Mouse (Mus musculus): ENCODE data around the gene Fzd7. TPM values are rescaled to one million over a fixed set of nuclear protein-coding genes. Genes with fewer than 3 reads are reported as not detected.
A peak's percentile ranks its signal among the peaks of the same experiment; 100 is the strongest.

Fzd7 gene
- total RNA-seq, 2 experiments from 2014 or later: 6.6 to 7.8 TPM

DNA sequence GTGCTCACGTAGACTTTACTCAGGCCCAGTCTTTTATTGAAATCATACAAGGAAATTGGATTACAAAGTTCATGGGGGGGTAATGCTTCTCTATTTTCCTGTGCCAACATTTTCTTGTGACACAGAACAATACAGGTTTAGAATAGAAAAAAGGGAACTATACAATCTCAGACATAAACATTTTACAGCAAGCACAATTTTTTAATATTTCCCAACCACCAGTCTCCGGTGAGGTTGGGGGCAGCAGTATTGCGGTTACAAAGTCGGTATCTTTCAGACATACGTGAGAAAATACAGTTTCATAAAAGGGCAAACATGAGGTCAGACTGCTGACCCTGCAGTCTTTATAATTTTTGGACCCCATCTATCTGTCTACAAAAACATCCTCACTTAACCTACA is 13.7 kb downstream of the Fzd7 start:
- intact Hi-C loops (cut with DNase I): no loop called here
- DNase-seq: no peak

- intact Hi-C loops (cut with DNase I): no loop called here
These were observed 15.8 kb downstream of the Fzd7 start for GRCm38 (mm10) chr1:59497741-59498613.

GRCm38 (mm10) chr1:59499327-59499726 is 17.1 kb downstream of the Fzd7 start:
- intact Hi-C loops (cut with DNase I): no loop called here
- no peak for DNase-seq

More at GRCm38 (mm10) chr1:59497741-59498613, 15.8 kb downstream of the Fzd7 start:
- no peak for DNase-seq

DNA sequence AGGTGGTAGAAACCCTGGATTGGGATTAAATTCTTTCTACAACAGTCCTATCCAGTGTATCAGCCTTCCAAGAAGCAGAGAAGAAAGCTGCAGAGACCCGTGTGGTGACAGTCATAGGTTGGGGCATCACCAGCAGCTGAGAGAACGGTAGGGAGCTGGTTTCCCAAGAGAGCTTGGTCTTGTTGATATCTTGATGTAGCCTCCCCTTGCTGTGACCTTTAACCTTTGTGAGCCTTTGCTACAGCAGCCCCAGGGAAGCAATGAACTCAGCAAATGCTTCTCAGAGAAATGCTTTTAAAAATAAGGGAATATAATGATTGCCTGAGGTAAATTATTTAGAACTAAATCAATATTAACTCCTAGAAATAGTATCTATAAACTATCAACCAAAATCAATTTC is 20.1 kb downstream of the Fzd7 start:
- no peak for DNase-seq

GRCm38 (mm10) chr1:59503659-59504301 is 21.6 kb downstream of the Fzd7 start:
- no peak for DNase-seq
- intact Hi-C loops (cut with DNase I): no loop called here

More for the DNA sequence above, 20.1 kb downstream of the Fzd7 start:
- intact Hi-C loops (cut with DNase I): no loop called here

DNA sequence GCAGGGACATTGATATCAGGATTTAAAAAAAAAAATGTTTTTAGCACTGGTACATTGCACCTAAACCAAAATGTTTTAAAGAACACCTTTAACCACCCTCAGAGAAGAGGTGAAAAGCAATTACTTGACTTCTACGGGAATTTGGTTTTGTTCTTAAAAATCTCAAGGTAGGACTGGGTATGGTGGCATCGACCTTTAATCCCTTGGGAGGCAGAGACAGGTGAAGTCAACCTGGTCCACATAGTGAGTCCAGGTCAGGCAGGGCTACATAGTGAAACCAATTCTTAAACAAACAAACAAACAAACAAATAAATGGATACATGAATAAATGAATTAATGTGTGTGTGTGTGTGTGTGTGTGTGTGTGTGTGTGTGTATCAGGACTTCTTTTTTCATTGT is 22.1 kb downstream of the Fzd7 start:
- intact Hi-C loops (cut with DNase I): no loop called here
- no peak for DNase-seq

GRCm38 (mm10) chr1:59508463-59509139 is 26.4 kb downstream of the Fzd7 start:
- intact Hi-C loops (cut with DNase I): no loop called here
- DNase-seq: peak; percentile 12 to 21

DNA sequence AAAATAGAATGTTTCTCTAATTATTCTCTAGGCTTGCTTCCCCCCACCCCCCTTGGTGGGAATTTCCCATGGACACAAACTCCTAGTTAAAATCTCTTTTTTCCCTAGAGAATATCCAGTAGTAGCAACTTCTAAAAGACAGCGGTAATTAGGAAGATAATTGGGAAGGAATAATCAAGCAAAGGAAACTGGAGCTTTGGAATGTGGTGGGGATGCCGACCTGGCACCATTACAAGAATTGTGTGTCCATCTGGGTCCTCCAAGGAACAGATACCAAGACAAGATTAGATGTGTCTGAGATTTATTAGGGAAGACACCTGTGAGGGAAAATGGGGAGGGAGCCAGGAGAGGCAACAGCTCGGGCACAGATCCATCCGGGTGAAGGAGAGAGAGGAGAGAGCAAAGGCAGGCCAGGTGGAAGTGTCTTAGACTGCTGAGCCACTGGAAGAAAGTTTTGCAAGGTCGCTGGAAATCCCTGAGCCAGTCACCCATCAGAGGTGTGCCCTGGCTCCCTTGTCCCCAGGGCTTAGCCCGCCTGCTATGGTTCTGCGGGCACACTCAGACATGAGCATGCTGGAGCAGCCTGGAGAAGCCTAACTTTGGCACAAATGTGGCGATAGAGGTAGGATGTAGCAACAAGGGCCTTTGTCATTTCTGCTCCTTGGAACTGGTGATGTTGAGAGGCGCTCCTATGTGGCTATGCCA is 29.5 kb downstream of the Fzd7 start:
- no peak for DNase-seq
- intact Hi-C loops (cut with DNase I): no loop called here

DNA sequence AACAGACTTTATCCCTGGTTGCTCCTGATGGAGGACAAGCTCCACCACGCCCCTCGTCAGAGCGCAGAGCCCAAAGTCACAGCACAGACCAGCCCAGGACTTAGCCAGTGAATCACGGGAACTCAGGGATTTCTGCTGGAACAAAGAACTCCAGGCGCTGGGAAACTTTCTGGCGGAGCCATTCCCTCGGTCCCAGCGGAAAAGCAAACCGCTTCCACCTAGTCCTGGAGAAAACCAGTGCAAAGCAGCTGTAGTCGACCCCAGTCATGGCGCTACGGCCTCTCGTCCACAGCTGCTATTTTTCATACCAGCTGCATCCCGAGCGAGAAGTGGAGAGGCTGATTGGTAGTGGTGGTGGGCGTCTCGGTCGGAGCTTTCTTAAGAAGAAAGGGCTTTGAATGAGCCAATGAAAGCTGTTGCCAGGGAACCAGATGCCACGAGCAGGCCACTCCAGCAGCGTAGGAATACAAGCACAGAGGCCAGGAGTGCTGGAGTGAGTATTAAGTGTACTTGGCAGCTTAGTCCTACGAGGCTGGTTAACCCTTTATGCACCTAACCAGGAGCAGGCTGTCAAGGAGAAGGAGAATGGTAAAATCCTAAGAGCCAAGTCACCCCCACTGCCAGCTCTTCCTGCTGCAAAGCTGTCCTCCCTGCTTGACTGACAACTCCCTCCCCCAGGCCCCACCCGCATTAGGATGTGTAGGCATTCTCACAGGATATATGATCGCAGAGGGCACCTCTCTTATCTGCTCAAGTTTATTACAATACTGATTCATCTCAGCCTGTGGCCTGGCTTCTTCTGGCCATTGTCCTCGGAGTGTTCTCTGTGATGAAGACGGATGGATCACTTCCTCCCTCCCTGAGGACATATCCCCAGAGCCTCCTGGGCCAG is 34.0 kb downstream of the Fzd7 start, which contains the start of gene Gm973:
TSS of gene Gm973 (plus strand) at position 239 of the 892 bp plus-strand sequence.
- peak; percentile 34 to 52 for DNase-seq
- intact Hi-C loops (cut with DNase I): no loop called here

DNA sequence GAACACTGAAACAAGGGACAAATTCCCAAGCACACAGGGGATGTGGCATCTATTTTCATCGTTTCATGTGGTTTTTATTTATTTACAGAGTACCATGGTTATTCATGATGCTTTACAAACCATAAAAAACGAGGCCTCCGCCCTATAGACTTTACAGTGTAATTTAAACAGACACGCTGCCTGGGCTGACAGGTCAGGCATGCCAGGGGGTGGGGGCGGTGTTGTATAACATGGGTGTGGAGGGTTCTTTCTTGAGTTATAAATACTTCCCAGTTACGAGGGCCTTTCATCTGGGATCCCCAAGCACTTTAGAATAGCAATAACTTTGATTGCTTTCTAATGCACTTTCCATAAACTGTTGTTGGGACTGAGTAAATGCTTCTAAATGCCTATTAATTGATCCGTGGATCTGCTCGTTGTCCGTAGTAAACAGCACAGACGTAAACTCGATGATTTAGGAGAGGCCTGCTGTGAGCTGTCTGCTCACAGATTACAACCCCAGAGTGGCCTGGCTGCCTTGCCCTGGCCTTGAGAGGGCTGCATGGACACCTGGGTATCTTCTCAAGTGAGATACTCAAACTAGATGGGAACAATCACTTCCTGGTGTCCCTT is 38.1 kb downstream of the Fzd7 start:
- no peak for DNase-seq
- intact Hi-C loops (cut with DNase I): no loop called here

DNA sequence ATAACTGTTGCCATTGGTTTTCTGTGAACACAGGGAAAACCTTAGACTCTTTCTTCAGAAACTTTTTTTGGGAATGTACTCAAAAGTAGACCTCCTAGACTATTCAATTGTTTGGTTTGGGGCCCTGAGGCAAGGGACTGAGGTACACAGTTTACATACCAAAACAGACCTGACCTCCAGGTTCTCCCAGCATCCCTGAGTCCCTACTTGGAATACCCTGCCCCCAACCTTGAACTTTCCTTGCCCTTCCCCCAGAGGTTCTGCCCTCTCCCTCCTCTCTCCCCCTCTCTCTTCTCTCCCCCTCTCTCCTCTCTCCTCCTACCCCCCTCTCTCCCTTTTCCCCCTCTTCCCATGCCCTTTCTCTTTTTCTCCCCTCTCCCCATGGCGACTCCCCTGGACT is 40.2 kb downstream of the Fzd7 start:
- DNase-seq: no peak
- intact Hi-C loops (cut with DNase I): no loop called here

DNA sequence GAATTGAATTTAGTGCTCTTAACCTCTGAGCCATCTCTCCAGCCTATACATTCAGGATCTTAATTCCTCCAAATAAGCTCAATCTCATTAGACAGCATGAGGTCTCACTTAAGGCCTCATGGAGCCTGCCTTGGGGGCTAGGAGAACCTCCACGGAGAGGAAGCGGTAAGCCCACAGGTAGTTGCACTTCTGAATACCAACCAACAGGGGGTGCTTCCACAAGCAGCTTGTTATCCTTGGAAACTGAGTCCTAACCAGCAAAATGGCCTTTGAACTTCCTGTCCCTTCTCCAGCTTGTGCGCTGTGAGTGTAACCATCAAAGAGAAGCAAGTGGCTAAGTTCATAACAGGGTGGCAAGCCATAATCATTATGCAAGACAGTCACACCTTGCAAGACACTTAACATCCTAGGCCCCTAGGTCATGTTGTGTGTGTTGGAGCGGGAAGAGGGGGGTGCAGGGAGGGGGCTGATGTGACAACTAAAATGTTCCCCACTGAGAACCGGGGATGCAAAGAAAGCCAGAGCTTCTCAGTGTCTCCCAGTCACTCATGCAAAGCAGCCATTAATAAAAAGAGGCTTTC is 41.2 kb downstream of the Fzd7 start:
- no peak for DNase-seq
- intact Hi-C loops (cut with DNase I): no loop called here

GRCm38 (mm10) chr1:59524071-59524470 is 41.8 kb downstream of the Fzd7 start:
- DNase-seq: no peak
- intact Hi-C loops (cut with DNase I): no loop called here

DNA sequence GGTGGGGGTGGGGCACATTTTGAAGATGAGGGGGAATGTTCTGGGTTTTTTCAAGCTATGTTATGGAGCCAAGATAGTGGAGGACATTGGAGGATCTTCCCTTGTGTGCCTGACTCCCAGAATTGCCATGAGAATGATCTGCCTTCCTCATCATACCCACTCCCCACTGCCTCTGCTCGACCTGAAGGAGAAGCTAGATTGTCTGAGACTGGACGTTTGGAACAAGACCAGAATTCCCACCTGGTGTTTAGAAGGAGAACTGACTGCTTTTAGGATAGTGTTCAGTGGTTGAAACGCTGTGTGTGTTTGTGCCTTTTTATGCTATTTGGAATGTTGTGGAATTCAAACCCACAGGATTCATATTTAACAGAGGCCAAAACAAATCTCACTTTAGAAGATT is 42.5 kb downstream of the Fzd7 start:
- intact Hi-C loops (cut with DNase I): no loop called here
- DNase-seq: no peak

DNA sequence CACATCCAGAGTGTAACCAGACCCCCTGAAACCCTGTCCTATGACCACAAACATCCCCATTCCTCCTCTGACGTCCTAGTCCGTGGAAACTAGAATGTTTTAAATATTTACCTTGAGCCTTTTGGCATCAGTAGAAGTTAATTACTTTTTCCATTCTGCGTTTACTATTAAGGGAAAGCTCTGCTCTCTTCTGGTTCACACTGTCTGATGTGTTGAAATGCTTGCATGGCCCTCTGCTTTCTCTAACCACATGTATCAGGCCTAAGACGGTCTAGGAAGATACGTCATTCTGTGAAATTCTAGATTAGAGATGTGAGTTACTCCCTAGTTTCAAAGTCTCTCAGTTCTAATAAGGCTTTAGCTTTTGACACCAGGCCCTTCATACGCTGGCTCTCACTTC is 45.0 kb downstream of the Fzd7 start:
- no peak for DNase-seq
- intact Hi-C loops (cut with DNase I): no loop called here

- no peak for DNase-seq
- intact Hi-C loops (cut with DNase I): no loop called here
These were observed 53.0 kb downstream of the Fzd7 start for GRCm38 (mm10) chr1:59534976-59535810.

Data from heart, postnatal 36 days (tissue).